Mouse (Mus musculus) testis, adult 2 months (tissue): Measurements from ENCODE around the gene Kalrn.

ENCODE experiments used
- CTCF ChIP-seq: fragments of 200-500 bp; IDR thresholded peaks from 2 replicates; pipeline ENCODE4 v1.5.1; 2012; ENCODE audit warnings: low read depth, mild to moderate bottlenecking, inconsistent platforms, low read length, moderate library complexity; ENCODE audit not compliant: control insufficient read depth, insufficient read depth, insufficient replicate concordance
- POLR2A ChIP-seq: fragments of 200-500 bp; IDR thresholded peaks from 2 replicates; pipeline ENCODE4 v1.6.1; 2012; ENCODE audit warnings: low read depth, mild to moderate bottlenecking, inconsistent platforms, low read length, moderate library complexity; ENCODE audit not compliant: control insufficient read depth

DNA sequence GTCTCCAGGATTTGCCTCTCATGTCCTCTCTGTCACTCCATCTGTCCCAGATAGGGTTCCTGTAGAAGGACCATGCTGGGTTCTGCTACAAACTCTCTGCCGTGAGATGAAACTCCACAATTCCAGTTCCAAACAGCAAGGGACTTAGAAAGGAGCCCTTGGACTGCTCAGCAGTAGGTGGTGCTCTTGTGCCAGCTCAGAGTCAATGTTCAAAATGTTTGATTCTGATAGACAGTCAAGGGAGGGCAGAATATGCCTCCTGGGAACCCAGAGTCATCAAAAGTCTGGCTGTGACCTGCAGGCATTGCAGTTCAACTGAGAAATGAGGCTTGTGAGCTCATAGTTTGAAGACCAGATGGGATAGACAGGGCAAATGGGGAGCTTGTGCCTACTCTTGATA is 229.4 kb downstream of the Kalrn start:
- TF ChIP-seq POLR2A: no peak
- TF ChIP-seq CTCF: no peak
